Mouse (Mus musculus): ENCODE measurements at regions not wholly inside any gene's neighbourhood (a gene's known extent, or its start where the extent isn't known, plus 50 kb on each side); places are given as distances from the start of the nearest gene placed in this dataset.
A peak's percentile ranks its signal among the peaks of the same experiment; 100 is the strongest.

GRCm38 (mm10) chr15:85634322-85635141, 52.3 kb upstream of the Wnt7b start:
- ATAC-seq (peak; percentile 97), DNase-seq (peak; percentile 98)
- H3K27me3 ChIP-seq (ENCODE audit: insufficient read depth, low read length) = no peaks in the 10 kb centered on the region
- H3K4me2 ChIP-seq (ENCODE audit: low read depth) = peak overlapping the region; percentile 63
- WGBS = 1% methylated on average over 58 of the region's 58 CpGs
- H3K4me1 ChIP-seq (ENCODE audit: insufficient read depth) = peaks cover 4% of the 10 kb centered on the region; the same call in 1 of the 2 replicates
- peak overlapping the region; percentile 53 for H3K4me3 ChIP-seq (ENCODE audit: low read depth, low read length)
- H3K9ac ChIP-seq = peak overlapping the region; percentile 73
- peak overlapping the region; percentile 82 for H3K27ac ChIP-seq (ENCODE audit: low read depth, low read length)
- no peaks in the 10 kb centered on the region for H3K9me3 ChIP-seq (ENCODE audit: low read length)
- TF ChIP-seq CTCF (IDR thresholded peaks at IDR 0.05; ENCODE audit: low read depth) = no peak
- no peaks in the 10 kb centered on the region for H3K36me3 ChIP-seq (ENCODE audit: insufficient read depth)

- no peak for ATAC-seq
- peaks cover 4% of the 10 kb centered on the region; the same call in 1 of the 2 replicates for H3K4me1 ChIP-seq (ENCODE audit: insufficient read depth)
- peak overlapping the region; percentile 53; the same call in 1 of the 2 replicates for H3K4me3 ChIP-seq (ENCODE audit: low read depth, low read length)
- H3K9me3 ChIP-seq (ENCODE audit: low read length) = no peaks in the 10 kb centered on the region
- no peaks in the 10 kb centered on the region for H3K36me3 ChIP-seq (ENCODE audit: insufficient read depth)
- no peaks in the 10 kb centered on the region for H3K27me3 ChIP-seq (ENCODE audit: insufficient read depth, low read length)
- H3K27ac ChIP-seq (ENCODE audit: low read depth, low read length) = peak overlapping the region; percentile 82
- 95% methylated on average over 6 of the region's 6 CpGs for WGBS
- TF ChIP-seq CTCF (IDR thresholded peaks at IDR 0.05; ENCODE audit: low read depth) = no peak
- H3K4me2 ChIP-seq (ENCODE audit: low read depth) = peak overlapping the region; percentile 63
- H3K9ac ChIP-seq = no peak overlapping the region
- no peak for DNase-seq
Measured at GRCm38 (mm10) chr15:85635425-85635824, 53.2 kb upstream of the Wnt7b start.

- no peaks in the 10 kb centered on the region for H3K9me3 ChIP-seq (ENCODE audit: low read length)
- 74% methylated on average over 2 of the region's 2 CpGs for WGBS
- no peak overlapping the region for H3K27ac ChIP-seq (ENCODE audit: low read depth, low read length)
- TF ChIP-seq CTCF (IDR thresholded peaks at IDR 0.05; ENCODE audit: low read depth) = no peak
- H3K4me1 ChIP-seq (ENCODE audit: insufficient read depth) = peaks cover 4% of the 10 kb centered on the region; the same call in 1 of the 2 replicates
- H3K36me3 ChIP-seq (ENCODE audit: insufficient read depth) = no peaks in the 10 kb centered on the region
- H3K4me3 ChIP-seq (ENCODE audit: low read depth, low read length) = no peak overlapping the region
- DNase-seq = no peak
- no peak overlapping the region for H3K4me2 ChIP-seq (ENCODE audit: low read depth)
- ATAC-seq = no peak
- H3K9ac ChIP-seq = no peak overlapping the region
- H3K27me3 ChIP-seq (ENCODE audit: insufficient read depth, low read length) = no peaks in the 10 kb centered on the region
Measured at GRCm38 (mm10) chr15:85639566-85639965, 57.3 kb upstream of the Wnt7b start.

- Histone ChIP-seq H3K9me3 (ENCODE audit: low read length) (no peaks in the 10 kb centered on the region), H3K36me3 (ENCODE audit: insufficient read depth) (no peaks in the 10 kb centered on the region), H3K9ac (no peak overlapping the region), H3K4me1 (ENCODE audit: insufficient read depth) (0 out of 2 replicates have a peak, but pooled peaks cover 5% of the 10 kb centered on the region), H3K27ac (ENCODE audit: low read depth, low read length) (no peak overlapping the region), H3K27me3 (ENCODE audit: insufficient read depth, low read length) (no peaks in the 10 kb centered on the region), H3K4me2 (ENCODE audit: low read depth) (no peak overlapping the region), H3K4me3 (ENCODE audit: low read depth, low read length) (no peak overlapping the region)
- TF ChIP-seq CTCF (IDR thresholded peaks at IDR 0.05; ENCODE audit: low read depth) = no peak
- DNase-seq = no peak
- 82% methylated on average over 15 of the region's 15 CpGs for whole genome bisulfite sequencing
- ATAC-seq = no peak
Measured at GRCm38 (mm10) chr15:85641120-85642080, 59.1 kb upstream of the Wnt7b start.

- no peak for TF ChIP-seq CTCF (IDR thresholded peaks at IDR 0.05; ENCODE audit: low read depth)
- Histone ChIP-seq H3K27me3 (ENCODE audit: insufficient read depth, low read length) (no peaks in the 10 kb centered on the region), H3K36me3 (ENCODE audit: insufficient read depth) (no peaks in the 10 kb centered on the region), H3K4me3 (ENCODE audit: low read depth, low read length) (peak overlapping the region; percentile 36), H3K4me1 (ENCODE audit: insufficient read depth) (0 out of 2 replicates have a peak, but pooled peaks cover 9% of the 10 kb centered on the region), H3K9me3 (ENCODE audit: low read length) (no peaks in the 10 kb centered on the region), H3K9ac (peak overlapping the region; percentile 54), H3K27ac (ENCODE audit: low read depth, low read length) (peak overlapping the region; percentile 71), H3K4me2 (ENCODE audit: low read depth) (peak overlapping the region; percentile 67)
- WGBS = 52% methylated on average over 8 of the region's 8 CpGs
- DNase-seq = no peak
- ATAC-seq = no peak
Measured at GRCm38 (mm10) chr15:85645396-85645795, 63.1 kb upstream of the Wnt7b start.

- ATAC-seq (peak; percentile 68; the same call in 1 of the 2 replicates), DNase-seq (no peak)
- Histone ChIP-seq H3K9me3 (ENCODE audit: low read length) (no peaks in the 10 kb centered on the region), H3K9ac (peak overlapping the region; percentile 54), H3K27me3 (ENCODE audit: insufficient read depth, low read length) (no peaks in the 10 kb centered on the region), H3K4me2 (ENCODE audit: low read depth) (peak overlapping the region; percentile 67), H3K4me3 (ENCODE audit: low read depth, low read length) (peak overlapping the region; percentile 36), H3K27ac (ENCODE audit: low read depth, low read length) (peak overlapping the region; percentile 71), H3K4me1 (ENCODE audit: insufficient read depth) (0 out of 2 replicates have a peak, but pooled peaks cover 9% of the 10 kb centered on the region), H3K36me3 (ENCODE audit: insufficient read depth) (no peaks in the 10 kb centered on the region)
- WGBS = 2% methylated on average over 33 of the region's 33 CpGs
- no peak for TF ChIP-seq CTCF (IDR thresholded peaks at IDR 0.05; ENCODE audit: low read depth)
Measured at GRCm38 (mm10) chr15:85645971-85646638, 63.8 kb upstream of the Wnt7b start.

All from forebrain, postnatal 0 days (tissue).